Mouse (Mus musculus) lung, adult 2 months (tissue): ENCODE results near the gene Mrpl23. TPM values are rescaled to one million over a fixed set of nuclear protein-coding genes. Genes with fewer than 3 reads are reported as not detected.
A peak's percentile ranks its signal among the peaks of the same experiment; 100 is the strongest.

Source experiments
- DNase-seq: peaks from one replicate; pipeline ENCODE4 v3.0.0; 2022
- H3K4me1 ChIP-seq: fragments of 200-500 bp; 2 replicates; pipeline ENCODE4 v1.6.1; 2011; ENCODE audit warnings: low read length; ENCODE audit not compliant: control insufficient read depth, insufficient read depth
- H3K4me3 ChIP-seq: fragments of 200-500 bp; replicated peaks from 2 replicates; pipeline ENCODE3; 2011; ENCODE audit warnings: low read depth, mild to moderate bottlenecking, control low read depth, low read length; ENCODE audit errors: extremely low read depth
- CTCF ChIP-seq: fragments of 200-500 bp; IDR thresholded peaks from 2 replicates; pipeline ENCODE4 v1.5.1; 2011; ENCODE audit warnings: mild to moderate bottlenecking, low read length, control low read depth; ENCODE audit not compliant: insufficient read depth
- POLR2A ChIP-seq: fragments of 200-500 bp; IDR thresholded peaks from 2 replicates; pipeline ENCODE4 v1.6.1; 2011; ENCODE audit warnings: low read depth, mild to moderate bottlenecking, control low read depth, low read length, borderline replicate concordance; ENCODE audit errors: extremely low read depth
- whole genome bisulfite sequencing: fragments of 180-500 bp; shearing (Covaris S2); methylation state at CpG from one replicate; pipeline ENCODE4 v1.1.7; 2018; 5-methylcytosine and 5-hydroxymethylcytosine counted together
- polyA plus RNA-seq: library from polyadenylated mRNA; depleted of rRNA; stranded (reverse); fragments of >200 nt; gene quantifications from 2 replicates; pipeline ENCODE4 v1.2.3, GENCODE M21; 2012

Gene Mrpl23
- polyA plus RNA-seq, 1 experiment = 10.3 TPM

GRCm38 (mm10) chr7:142516221-142516978 is 16.1 kb upstream of the Mrpl23 start:
- H3K4me1 ChIP-seq = no peaks in the 10 kb centered on the region
- 39% methylated on average over 21 of the region's 21 CpGs for WGBS
- no peak overlapping the region for H3K4me3 ChIP-seq
- DNase-seq = no peak
- TF ChIP-seq POLR2A = no peak

DNA sequence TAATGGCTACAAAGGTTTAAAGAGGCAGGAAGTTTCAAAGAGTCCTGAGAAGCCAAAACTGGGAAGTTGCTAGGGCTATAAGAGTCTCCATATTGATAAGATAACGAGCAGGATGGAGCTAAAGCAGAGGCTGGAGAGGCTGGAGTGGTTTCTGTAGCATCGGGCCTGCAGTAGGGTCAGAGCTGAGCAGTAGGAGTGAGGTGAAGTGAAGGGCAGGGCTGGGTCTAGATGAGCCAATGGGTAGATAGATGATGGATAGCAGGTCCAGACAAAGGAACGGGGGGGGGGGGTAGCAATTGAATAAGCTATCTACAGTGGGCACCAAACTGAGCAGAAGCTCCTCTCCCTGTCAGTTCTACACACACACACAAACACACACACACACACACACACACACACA is 15.0 kb upstream of the Mrpl23 start:
- DNase-seq = no peak
- 52% methylated on average over 3 of the region's 3 CpGs for WGBS
- Histone ChIP-seq H3K4me1 (no peaks in the 10 kb centered on the region), H3K4me3 (no peak overlapping the region)
- TF ChIP-seq POLR2A (no peak), CTCF (no peak)

DNA sequence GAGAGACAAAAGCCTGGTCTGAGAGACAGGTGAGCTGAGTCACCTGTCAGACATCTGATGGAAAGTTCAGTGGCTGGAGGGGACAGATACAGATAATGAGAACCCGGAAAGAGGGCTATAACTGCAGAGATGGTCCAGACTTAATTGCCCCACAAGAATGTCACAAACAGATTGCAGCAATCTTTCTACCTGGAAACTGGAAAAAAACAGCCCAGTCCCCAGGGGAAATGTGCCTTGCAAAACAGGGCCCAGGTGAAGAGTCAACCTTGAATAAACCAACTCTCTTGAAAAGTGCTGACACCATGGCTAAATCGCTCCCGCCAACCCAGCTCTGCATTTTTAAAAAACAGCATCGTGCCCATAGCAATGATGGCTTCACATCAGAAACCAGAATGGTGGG is 12.2 kb upstream of the Mrpl23 start:
- DNase-seq = no peak
- TF ChIP-seq CTCF = no peak
- no peak for TF ChIP-seq POLR2A
- WGBS = 89% methylated on average over 4 of the region's 4 CpGs
- no peak overlapping the region for H3K4me3 ChIP-seq
- H3K4me1 ChIP-seq = no peaks in the 10 kb centered on the region

GRCm38 (mm10) chr7:142522352-142522751 is 10.1 kb upstream of the Mrpl23 start:
- H3K4me1 ChIP-seq = no peaks in the 10 kb centered on the region
- H3K4me3 ChIP-seq = no peak overlapping the region
- peak; percentile 19 for DNase-seq
- 38% methylated on average over 4 of the region's 4 CpGs for WGBS
- TF ChIP-seq POLR2A (no peak), CTCF (peak; percentile 50)

GRCm38 (mm10) chr7:142523200-142523990 is 9.1 kb upstream of the Mrpl23 start:
- TF ChIP-seq POLR2A (no peak), CTCF (no peak)
- WGBS = 60% methylated on average over 17 of the region's 17 CpGs
- Histone ChIP-seq H3K4me1 (no peaks in the 10 kb centered on the region), H3K4me3 (no peak overlapping the region)
- DNase-seq = no peak

- Histone ChIP-seq H3K4me3 (no peak overlapping the region), H3K4me1 (no peaks in the 10 kb centered on the region)
- no peak for TF ChIP-seq CTCF
- no peak for TF ChIP-seq POLR2A
- WGBS = 46% methylated on average over 13 of the region's 13 CpGs
- no peak for DNase-seq
These were observed 6.9 kb upstream of the Mrpl23 start for GRCm38 (mm10) chr7:142525342-142526178.

GRCm38 (mm10) chr7:142529350-142529749 is 3.1 kb upstream of the Mrpl23 start:
- Histone ChIP-seq H3K4me1 (peaks cover 3% of the 10 kb centered on the region; the same call in 1 of the 2 replicates), H3K4me3 (no peak overlapping the region)
- no peak for DNase-seq
- WGBS = 70% methylated on average over 10 of the region's 10 CpGs
- no peak for TF ChIP-seq CTCF
- TF ChIP-seq POLR2A = no peak

GRCm38 (mm10) chr7:142531973-142532521 is 439 bp upstream of the Mrpl23 start:
- no peak for DNase-seq
- Histone ChIP-seq H3K4me3 (no peak overlapping the region), H3K4me1 (peaks cover 3% of the 10 kb centered on the region; the same call in 1 of the 2 replicates)
- 67% methylated on average over 4 of the region's 4 CpGs for WGBS
- TF ChIP-seq POLR2A (no peak), CTCF (no peak)
